Mouse (Mus musculus): ENCODE data around the gene Wdr37.

Wdr37 gene

DNA sequence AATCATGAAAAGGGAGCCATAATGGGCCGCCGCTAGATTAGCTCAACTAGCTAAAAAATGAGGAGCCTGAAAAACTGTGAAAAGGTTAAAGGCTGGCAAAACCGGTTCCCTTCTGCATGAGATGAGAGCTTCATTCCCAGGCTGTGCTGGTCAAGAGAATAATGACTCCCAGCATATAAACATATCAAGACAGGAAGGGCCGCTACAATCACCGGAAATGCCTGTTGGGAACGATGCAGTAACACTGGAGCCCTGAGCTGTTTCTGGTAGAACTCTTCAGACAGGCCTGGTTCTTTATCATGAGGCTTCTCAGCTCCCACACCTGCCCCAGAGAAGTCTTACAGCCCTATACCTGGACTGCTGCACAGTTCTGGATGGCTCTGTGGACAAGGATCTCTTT is 31.8 kb downstream of the Wdr37 start:
- no peak for DNase-seq

DNA sequence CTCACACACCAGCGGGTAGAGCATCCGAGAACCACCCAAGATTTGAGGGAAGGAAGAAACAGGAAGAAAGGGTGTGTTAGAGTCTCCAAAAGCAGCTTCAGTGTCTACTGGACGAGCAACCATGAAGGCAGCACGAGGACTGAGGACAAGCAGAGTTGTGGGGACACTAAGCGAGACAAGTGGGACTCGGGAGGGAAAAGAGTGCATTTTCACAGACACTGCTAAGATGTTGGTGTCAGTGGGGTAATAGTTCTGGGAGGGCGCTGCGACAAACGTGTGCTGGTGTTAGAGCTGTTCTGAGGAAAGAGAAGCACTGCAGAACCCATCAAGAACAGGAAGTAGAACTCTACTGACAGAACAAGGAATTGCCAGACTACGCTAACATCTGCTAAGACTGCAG is 32.6 kb downstream of the Wdr37 start:
- DNase-seq, result no peak

DNA sequence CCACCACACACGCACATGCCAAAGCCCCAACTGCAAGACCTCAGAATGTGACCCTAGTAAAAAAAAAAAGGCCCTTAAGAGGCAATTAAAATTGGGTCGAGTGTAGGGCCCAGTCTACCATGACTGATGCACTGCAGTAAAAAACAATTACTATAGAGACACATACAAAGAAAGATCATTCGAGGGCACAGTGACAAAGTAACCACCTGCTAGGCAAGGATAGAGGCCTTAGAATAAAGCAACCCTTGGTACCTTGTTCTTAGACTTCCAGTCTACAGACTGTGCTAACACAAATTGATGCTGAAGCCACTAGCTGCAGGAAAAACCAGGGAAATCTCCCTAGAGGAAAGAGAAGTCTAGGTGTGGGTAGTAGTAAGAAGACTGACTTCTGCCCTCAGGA is 33.3 kb downstream of the Wdr37 start:
- DNase-seq, result no peak

DNA sequence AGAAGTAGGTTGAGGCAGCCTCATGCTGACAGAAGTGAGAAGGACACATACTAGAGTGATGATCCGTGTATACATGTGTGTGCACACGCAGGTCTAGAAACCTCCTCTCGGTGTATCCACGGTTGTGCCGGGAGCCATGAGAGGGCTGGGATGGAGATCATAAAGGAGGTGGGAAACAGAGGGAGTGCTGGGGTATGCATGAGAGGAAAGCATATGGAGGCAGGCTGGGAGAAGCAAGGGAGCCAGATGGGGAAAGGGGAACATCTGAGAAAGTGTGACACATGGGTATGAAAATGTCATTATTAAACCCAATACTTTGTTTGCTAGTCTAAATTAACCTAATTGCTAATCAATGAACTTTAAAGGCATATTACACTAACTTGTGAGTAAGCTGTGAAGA is 37.1 kb downstream of the Wdr37 start:
- no peak for DNase-seq

DNA sequence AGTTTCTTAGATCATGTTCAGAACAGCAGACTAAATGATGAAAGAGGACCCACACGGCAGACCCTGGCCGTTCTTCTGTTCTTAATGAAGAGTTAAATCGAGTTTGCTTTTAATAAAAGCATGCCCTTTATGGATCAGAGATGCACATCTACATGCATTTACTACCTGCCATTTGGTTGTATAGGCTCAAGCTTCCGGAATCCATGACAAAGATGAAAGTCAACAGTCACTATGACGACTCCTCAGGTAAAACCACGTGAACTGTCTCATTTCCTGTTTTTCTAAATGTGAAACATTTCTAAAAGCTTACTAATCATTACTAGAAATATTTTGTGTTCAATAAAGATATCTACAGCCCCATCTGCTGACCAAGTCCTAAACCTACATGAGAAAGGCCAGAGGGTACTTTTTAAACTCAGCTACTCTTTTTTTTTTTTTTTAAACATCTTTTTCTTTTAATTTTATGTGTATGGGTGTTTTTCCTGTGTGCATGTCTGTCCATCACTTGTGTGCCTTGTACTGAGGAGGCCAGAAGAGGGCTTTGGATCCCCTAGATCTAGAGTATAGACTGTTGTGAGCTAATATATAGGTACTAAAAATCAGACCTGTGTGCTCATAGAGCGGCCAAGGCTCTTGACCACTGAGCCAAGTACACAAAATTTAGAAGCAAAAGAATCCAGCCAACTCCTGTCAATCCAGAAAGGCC is 40.0 kb downstream of the Wdr37 start:
- DNase-seq, result no peak

DNA sequence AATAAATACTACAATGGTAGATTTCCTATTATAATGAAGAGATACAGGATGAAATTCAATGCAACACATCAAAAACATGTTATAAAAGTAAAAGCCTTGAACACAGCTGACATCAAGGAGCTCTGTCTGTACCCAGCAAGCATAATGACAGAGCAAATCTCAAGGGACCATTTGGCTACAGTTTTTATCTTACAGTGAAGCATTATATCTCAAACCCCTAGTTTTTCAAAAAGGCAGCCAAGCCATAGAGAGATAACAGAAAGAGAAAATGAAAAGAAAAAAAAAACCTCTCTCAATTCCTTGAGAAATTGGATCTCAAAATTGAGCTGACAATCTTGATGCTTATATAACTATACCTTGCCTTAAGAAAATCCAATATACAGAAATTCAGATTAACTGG is 41.0 kb downstream of the Wdr37 start:
- DNase-seq, result no peak

DNA sequence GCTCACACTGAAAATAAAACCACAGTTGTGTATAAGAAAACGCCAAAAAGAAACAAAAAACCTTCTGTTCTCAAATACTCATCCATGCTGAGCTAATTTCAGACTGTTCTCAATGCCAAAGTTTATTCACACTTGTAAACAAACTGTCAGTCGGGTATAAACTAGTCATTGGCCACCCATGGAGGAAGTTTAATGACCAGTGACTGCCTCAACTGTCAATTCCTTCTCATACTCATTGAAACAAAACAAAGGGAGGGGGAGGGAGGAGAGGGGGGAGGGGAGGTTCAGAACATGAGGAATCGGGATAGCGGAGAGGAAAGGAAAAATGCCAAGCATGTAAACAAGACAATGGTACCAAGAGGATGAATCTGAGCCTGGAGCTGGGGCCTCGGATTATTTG is 41.9 kb downstream of the Wdr37 start:
- DNase-seq, result no peak

DNA sequence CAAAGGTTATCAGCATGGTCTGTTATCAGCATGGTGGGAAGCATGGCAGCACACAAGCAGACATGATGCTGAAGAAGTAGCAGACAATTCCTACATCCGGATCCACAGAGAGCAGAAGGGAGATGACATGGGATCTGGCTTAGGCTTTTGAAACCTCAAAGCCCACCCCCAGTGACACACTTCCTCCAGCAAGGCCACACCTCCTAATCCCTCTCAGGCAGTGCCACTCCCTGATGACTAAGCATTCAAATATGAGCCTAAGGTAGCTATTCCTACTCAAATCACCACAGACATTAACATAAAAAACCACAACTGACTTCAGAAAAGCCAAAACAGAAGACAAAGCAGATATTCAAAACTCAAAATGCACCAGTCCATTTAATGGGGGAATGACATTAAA is 42.8 kb downstream of the Wdr37 start:
- DNase-seq, result no peak

DNA sequence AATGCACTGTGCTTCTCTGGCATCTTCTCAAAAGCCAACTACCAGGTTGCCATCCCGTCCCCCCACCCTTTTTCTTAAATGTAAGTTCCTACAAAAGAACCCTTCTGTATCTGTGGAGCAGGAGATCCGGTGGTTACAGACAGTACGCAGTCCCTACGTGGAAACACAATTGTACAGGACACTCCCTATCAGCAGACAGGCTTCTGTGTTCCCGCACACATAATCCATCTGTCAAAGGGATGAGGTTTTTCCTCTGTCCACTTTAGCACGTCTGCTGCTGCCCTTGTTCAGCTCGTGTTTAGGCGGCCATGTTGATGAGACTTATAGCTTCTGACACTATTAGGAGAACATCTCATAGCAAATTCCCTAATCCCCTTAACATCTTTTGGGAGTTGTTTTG is 48.2 kb downstream of the Wdr37 start:
- no peak for DNase-seq

DNA sequence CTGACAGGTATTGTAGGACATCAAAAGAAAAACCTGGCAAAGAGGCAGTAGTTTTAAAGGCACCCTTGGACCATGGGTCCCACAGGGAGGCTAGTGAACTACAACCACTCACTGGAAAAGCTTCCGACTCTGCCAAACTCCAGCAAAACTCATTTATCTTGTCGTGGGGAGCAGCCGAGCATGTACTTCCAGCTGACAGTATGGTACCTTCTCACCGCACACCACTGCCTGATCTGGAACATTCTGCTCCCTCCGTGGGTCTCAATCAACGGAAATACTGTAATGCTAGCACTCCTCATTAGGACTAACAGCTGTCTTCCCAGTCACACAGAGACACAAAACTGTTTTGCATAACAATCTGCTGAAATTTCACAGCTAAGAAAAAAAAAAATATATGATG is 48.6 kb downstream of the Wdr37 start:
- DNase-seq, result no peak

DNA sequence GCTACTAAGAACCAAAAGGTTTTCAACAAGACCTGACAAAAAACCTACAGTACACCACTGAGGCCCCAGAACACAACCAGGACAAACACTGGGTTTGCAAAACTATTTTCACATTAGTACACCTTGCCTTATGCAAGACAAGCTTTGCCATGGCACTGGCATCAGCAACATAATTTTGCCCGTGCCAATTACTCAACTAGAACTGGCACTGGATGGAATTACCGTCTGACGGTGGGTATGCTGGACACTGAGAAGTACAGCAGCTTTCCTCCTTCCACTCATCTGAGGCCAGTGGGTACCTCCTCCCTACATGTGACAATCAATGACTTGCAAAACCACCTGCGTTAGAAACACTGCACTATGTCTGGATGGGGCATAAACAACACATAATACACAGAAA is 49.5 kb downstream of the Wdr37 start:
- DNase-seq, result peak in 1 of 2 experiments; percentile 45

DNA sequence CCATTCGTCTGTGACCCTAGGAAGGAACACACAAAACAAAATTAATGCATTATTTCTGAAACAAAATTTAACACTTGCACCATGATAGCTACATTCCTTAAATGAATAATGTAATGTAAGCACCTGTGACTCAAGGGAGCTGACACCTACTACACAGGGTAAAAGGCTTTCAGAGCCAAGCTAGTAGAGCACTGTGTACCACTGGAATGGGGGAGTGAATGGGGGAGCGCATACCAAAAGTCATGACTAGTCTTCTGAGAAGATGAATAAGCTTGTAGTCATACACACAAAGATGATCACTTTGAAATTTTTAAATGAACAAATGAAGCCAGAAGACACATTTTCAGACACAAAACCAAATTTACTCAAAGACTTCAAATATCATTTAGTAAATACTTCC is 65.8 kb downstream of the Wdr37 start:
- no peak for DNase-seq

DNA sequence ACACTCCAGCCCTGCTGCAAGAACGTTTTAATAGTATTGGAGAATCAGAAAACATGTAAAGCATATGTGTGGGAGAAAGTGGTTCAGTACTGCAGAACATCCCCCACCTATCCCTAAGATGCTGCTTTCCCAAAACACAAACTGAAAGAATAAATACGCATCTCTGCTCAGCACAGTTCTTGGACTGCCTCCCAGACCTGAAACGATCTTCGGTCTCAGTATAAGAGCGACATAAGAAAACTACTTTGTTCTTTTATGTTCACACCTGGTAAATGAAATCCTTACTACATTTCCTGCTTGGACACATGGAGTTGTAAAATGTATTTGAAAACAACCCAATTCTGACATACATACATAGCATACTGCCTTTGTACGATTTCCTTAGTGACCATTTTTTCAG is 71.1 kb downstream of the Wdr37 start:
- DNase-seq, result no peak

DNA sequence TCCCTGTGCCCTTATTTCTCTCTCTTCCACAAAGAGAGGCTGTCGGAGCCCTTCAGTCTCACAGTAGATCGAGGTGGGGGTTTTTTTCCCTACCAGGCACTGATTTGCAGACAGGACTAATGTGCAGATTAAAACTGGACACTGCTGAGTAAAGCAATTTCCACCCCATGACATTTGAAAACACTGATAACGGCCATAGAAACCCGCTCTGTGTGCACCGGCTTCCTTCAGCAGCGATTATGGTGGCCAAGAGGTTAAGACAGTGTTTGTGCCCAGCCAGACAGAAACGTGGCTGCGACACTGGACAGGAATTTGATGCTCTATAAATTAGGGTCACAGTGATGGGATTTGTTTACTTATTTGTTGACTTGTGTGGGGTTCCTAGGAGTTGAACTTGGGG is 78.5 kb downstream of the Wdr37 start:
- no peak for DNase-seq

DNA sequence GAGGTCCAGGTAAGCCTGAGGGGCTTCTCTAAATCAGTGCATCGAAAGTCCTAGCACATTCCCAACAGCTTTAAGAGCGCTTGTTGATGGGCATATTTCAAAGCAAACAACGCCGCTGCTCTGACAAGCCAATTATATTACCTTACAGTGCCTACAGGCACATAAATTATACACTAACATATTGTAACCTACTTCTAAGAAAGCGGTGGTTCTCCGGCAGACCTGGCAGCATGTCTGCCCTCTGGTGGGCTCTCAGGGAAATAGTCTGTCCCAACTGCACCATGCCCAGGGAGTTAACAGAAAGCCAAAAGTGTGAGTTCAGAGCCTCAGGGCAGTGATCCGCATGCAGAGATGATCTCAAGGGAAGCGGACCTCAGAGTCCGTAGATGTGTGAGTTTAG is 86.5 kb downstream of the Wdr37 start:
- DNase-seq, result peak; percentile 71 to 81

DNA sequence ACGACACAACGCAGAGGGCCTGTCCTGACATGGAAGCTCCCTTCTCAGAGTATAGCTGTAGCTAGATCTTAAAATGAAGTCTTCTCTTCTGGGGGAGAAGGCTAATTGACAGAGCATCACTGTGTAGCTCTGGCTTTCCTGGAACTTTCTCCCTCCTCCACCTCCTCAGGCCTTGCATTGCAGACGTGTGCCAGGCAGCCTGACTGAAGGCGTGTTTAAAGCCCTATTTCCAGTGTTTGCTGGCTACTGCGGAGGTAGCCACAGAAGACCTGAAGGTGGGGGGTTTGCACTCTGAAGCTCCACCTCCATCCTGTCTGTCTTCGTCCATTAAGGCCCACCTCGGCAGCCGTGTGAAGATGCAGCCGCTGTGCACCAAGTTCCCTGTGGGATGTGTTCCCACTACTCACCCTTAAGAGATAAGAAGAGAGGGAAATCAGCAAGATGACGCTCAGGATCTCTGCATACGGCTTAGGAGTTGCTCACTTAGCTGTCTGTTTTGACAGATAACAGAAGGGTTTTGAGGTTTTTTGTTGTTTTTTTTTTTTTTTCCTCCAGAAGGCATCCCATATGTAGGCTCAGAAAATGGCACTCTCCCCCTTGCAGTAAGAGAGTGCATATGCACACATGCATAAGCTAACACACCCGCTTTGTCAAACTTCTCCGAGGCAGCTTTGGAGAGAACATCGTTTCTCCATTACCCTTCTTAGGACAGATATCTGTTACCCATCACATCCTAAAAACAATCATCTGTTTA is 87.2 kb downstream of the Wdr37 start:
- no peak for DNase-seq

DNA sequence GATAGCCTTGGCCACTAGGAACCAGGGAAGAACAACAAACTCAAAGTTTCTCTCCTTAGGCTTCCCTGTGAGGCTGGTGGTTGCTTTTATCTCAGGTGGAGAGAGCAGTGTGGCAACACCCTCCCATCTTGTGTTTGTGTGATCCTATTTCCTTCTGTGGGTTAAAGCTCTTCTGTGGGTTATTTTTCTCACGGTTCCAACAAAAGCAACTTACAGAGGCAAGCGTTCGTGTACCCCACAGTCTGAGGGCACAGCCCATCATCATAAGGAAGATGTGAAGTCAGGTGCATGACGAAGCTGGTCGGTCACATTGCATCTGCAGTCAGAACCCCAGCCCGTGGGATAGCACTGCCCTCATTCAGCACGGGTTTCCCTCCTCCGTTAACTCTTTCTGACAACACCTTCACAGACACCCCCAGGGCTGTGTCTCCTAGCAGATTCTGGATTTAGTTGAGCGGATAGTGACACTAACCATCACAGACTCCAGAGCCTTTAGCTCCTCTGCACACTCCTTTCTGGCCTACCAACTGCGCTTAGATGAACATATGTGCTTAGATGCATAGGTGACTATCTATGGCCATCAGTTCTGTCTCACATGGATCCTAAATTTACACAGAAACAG is 87.9 kb downstream of the Wdr37 start:
- no peak for DNase-seq

DNA sequence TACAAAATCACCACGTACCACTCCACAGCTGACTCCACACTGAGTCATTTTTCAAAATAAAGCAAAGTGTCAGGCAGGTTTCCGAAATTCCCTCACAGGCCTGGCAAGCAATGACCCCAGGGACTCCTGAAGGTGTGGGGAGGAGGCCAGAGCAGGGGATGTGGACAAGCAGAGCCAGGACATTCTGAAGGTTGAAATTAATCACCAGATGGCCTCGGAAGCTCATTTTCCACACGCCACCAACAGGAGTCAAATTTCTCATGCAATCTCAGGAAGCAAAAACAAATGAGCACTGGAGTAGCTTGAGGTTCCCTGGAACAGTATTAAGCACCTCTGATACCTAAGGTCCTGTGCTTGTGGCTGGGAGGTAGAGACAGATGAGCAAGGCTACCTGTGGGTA is 89.1 kb downstream of the Wdr37 start:
- peak; percentile 60 to 66 for DNase-seq

DNA sequence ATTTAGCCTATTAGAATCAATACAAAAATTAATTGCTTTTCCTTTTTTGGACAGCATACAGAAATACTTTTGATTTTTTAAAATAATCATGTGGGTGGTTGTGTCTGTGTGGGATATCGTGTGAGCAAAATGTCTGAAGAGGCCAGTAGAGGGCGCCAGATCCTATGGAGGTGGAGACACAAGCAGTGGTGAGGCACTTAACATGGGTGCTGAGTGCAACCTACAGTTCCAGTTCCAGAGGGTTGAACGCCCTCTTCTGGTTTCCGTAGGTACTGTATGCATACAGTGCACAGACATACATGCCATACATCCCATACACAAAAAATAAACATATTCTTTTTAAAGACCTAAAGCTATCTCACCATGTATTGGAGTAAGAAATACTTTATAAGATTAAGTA is 91.3 kb downstream of the Wdr37 start:
- peak; percentile 59 to 81 for DNase-seq

DNA sequence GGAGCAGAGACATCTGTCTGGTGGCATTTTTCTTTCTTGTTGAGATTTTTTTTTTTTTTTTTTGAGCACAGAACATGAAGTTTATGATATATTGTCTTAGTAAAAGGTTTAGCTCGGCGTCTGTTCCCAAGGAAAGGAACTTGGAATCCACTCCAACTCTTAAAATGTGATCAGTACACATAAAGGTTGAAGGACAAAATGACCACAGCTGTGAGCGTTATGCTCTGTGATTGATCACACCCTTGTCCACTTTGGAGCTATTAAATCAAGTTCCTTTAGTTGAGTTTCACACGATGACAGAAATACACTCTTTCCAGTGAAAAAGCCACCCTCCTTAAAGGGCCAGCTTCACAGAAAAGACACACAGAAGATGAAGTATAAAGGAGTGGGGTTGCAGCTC is 101.1 kb downstream of the Wdr37 start:
- DNase-seq, result no peak

DNA sequence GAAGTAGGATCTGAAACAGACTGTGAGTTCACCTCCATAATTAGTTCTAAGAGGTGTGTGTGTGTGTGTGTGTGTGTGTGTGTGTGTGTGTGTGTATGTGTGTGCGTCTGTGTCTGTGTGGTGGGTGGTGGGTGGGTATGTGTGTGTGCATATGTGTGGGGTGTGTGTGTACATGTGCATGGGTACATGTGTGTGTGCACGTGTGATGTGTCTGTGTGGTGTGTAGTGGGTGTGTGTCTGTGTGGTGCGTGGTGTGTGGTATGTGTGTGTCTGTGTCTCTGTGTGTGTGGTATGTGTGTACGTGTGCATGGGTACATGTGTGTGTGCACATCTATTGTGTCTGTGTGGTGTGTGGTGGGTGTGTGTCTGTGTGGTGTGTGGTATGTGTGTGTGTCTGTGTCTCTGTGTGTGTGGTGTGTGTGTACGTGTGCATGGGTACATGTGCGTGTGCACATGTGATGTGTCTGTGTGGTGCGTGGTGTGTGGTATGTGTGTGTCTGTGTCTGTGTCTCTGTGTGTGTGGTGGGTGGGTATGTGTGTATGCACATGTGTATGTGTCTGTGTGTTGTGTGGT is 102.0 kb downstream of the Wdr37 start:
- no peak for DNase-seq

DNA sequence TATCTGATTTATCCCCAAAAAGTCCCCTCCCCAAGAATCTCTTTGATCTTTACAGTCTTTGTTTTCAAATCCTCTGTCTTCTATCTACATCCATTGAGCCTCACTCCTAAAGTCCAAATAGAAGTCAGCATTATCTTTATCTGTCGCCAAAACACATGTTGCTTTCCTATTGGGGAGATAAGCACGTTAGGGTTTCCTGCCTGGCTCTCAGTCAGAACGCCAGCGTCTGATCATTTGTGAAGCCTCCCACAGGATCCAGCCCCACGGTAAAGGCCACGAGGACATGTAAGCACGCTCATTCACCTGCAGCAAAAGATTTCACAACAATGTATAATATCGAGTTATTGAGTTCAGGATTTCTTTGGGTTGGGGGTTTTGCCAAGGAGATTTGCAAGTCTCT is 110.8 kb downstream of the Wdr37 start:
- DNase-seq, result no peak
